Mouse (Mus musculus) ES-E14 (cell line): ENCODE data around the gene Reep1.

ENCODE experiments used
- CHD2 ChIP-seq: IDR thresholded peaks from 2 replicates; pipeline ENCODE4 v1.6.1; 2014; ENCODE audit warnings: mild to moderate bottlenecking, low read depth, low read length, inconsistent platforms
- ZNF384 ChIP-seq: IDR thresholded peaks from 2 replicates; pipeline ENCODE4 v1.6.1; 2012; ENCODE audit warnings: low read depth, low read length, inconsistent platforms

DNA sequence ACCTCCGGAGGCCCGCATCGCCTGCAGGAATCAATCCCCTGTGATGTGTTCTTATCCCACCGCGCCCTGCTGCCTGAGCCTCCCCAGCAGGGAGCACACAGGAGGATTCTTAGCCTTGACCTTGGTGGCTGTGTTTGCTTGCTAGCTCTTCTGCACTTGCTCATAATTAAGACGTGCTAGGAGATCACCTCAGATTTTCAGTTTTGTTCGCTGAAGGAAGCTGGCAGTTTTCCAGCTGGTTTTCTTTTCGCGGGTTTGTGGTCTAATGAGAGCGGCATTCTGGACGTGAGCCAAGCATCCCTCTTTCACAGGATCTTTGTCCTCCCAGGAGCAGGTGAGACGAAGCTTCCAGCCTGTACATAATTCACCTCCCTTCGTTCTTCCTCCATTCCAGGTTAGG, 33.6 kb downstream of the Reep1 start:
- TF ChIP-seq ZNF384: no peak
- TF ChIP-seq CHD2: no peak
